Mouse (Mus musculus): ENCODE results near the gene Kat2b. TPM values are rescaled to one million over a fixed set of nuclear protein-coding genes. Genes with fewer than 3 reads are reported as not detected.

Kat2b gene
- polyA plus RNA-seq, 1 experiment, result 2.4 TPM

- Histone ChIP-seq H3K79me2 (ENCODE audit: control insufficient read depth, insufficient read depth) (no peaks in the 10 kb centered on the region), H3K79me3 (ENCODE audit: low read depth) (no peaks in the 10 kb centered on the region), H3K27me3 (ENCODE audit: control insufficient read depth, insufficient read depth, insufficient read length) (no peaks in the 10 kb centered on the region), H3K36me3 (ENCODE audit: control insufficient read depth, insufficient read depth) (no peaks in the 10 kb centered on the region), H3ac (ENCODE audit: control insufficient read depth, insufficient read length, low read depth) (no peak overlapping the region), H3K4me3 (ENCODE audit: insufficient read depth, poor library complexity, severe bottlenecking) (no peak overlapping the region)
- no peak for TF ChIP-seq USF1 (IDR thresholded peaks at IDR 0.05; ENCODE audit: low read depth)
- TF ChIP-seq FOSL1 (IDR thresholded peaks at IDR 0.05; ENCODE audit: insufficient read depth, low read length, poor library complexity, severe bottlenecking), result no peak
- TF ChIP-seq CEBPB (IDR thresholded peaks at IDR 0.05; ENCODE audit: low read depth), result no peak
- no peak for TF ChIP-seq CTCF (IDR thresholded peaks at IDR 0.05; ENCODE audit: control insufficient read depth, insufficient read depth, insufficient read length)
- TF ChIP-seq MYOD1 (IDR thresholded peaks at IDR 0.05; ENCODE audit: control insufficient read depth, insufficient read length, low read depth), result no peak
- TF ChIP-seq MAX (IDR thresholded peaks at IDR 0.05), result no peak
Measured at GRCm38 (mm10) chr17:53626160-53626559, 59.5 kb downstream of the Kat2b start.

GRCm38 (mm10) chr17:53627497-53627896 lies 60.8 kb downstream of the Kat2b start:
- TF ChIP-seq CTCF (IDR thresholded peaks at IDR 0.05; ENCODE audit: control insufficient read depth, insufficient read depth, insufficient read length) (no peak), USF1 (IDR thresholded peaks at IDR 0.05; ENCODE audit: low read depth) (no peak), FOSL1 (IDR thresholded peaks at IDR 0.05; ENCODE audit: insufficient read depth, low read length, poor library complexity, severe bottlenecking) (no peak), MYOD1 (IDR thresholded peaks at IDR 0.05; ENCODE audit: control insufficient read depth, insufficient read length, low read depth) (no peak), MAX (IDR thresholded peaks at IDR 0.05) (no peak)
- no peaks in the 10 kb centered on the region for H3K27me3 ChIP-seq (ENCODE audit: control insufficient read depth, insufficient read depth, insufficient read length)

GRCm38 (mm10) chr17:53628131-53628530 lies 61.5 kb downstream of the Kat2b start:
- Histone ChIP-seq H3K27me3 (ENCODE audit: control insufficient read depth, insufficient read depth, insufficient read length) (no peaks in the 10 kb centered on the region), H3ac (ENCODE audit: control insufficient read depth, insufficient read length, low read depth) (no peak overlapping the region), H3K79me2 (ENCODE audit: control insufficient read depth, insufficient read depth) (no peaks in the 10 kb centered on the region), H3K79me3 (ENCODE audit: low read depth) (no peaks in the 10 kb centered on the region), H3K36me3 (ENCODE audit: control insufficient read depth, insufficient read depth) (no peaks in the 10 kb centered on the region), H3K4me3 (ENCODE audit: insufficient read depth, poor library complexity, severe bottlenecking) (no peak overlapping the region)
- no peak for TF ChIP-seq USF1 (IDR thresholded peaks at IDR 0.05; ENCODE audit: low read depth)
- TF ChIP-seq MYOG (IDR thresholded peaks at IDR 0.05; ENCODE audit: control insufficient read depth, extremely low read depth, insufficient read length), result no peak
- TF ChIP-seq CEBPB (IDR thresholded peaks at IDR 0.05; ENCODE audit: low read depth), result no peak
- no peak for TF ChIP-seq MYOD1 (IDR thresholded peaks at IDR 0.05; ENCODE audit: control insufficient read depth, insufficient read length, low read depth)
- TF ChIP-seq CTCF (IDR thresholded peaks at IDR 0.05; ENCODE audit: control insufficient read depth, insufficient read depth, insufficient read length), result no peak
- no peak for TF ChIP-seq MAX (IDR thresholded peaks at IDR 0.05)

More at GRCm38 (mm10) chr17:53627497-53627896, 60.8 kb downstream of the Kat2b start:
- Histone ChIP-seq H3ac (ENCODE audit: control insufficient read depth, insufficient read length, low read depth) (no peak overlapping the region), H3K4me3 (ENCODE audit: insufficient read depth, poor library complexity, severe bottlenecking) (no peak overlapping the region), H3K36me3 (ENCODE audit: control insufficient read depth, insufficient read depth) (no peaks in the 10 kb centered on the region), H3K79me2 (ENCODE audit: control insufficient read depth, insufficient read depth) (no peaks in the 10 kb centered on the region), H3K79me3 (ENCODE audit: low read depth) (no peaks in the 10 kb centered on the region)

GRCm38 (mm10) chr17:53631344-53631743 lies 64.7 kb downstream of the Kat2b start:
- H3K79me3 ChIP-seq (ENCODE audit: low read depth), result no peaks in the 10 kb centered on the region
- TF ChIP-seq MYOD1 (IDR thresholded peaks at IDR 0.05; ENCODE audit: control insufficient read depth, insufficient read length, low read depth) (no peak), MYOG (IDR thresholded peaks at IDR 0.05; ENCODE audit: control insufficient read depth, extremely low read depth, insufficient read length) (no peak), MAX (IDR thresholded peaks at IDR 0.05) (no peak), FOSL1 (IDR thresholded peaks at IDR 0.05; ENCODE audit: insufficient read depth, low read length, poor library complexity, severe bottlenecking) (no peak), CTCF (IDR thresholded peaks at IDR 0.05; ENCODE audit: control insufficient read depth, insufficient read depth, insufficient read length) (no peak), CEBPB (IDR thresholded peaks at IDR 0.05; ENCODE audit: low read depth) (no peak), USF1 (IDR thresholded peaks at IDR 0.05; ENCODE audit: low read depth) (no peak)
- peaks cover 4% of the 10 kb centered on the region for H3K36me3 ChIP-seq (ENCODE audit: control insufficient read depth, insufficient read depth)
- H3ac ChIP-seq (ENCODE audit: control insufficient read depth, insufficient read length, low read depth), result no peak overlapping the region
- H3K4me3 ChIP-seq (ENCODE audit: insufficient read depth, poor library complexity, severe bottlenecking), result no peak overlapping the region
- H3K79me2 ChIP-seq (ENCODE audit: control insufficient read depth, insufficient read depth), result no peaks in the 10 kb centered on the region
- H3K27me3 ChIP-seq (ENCODE audit: control insufficient read depth, insufficient read depth, insufficient read length), result no peaks in the 10 kb centered on the region

- no peak for TF ChIP-seq CEBPB (IDR thresholded peaks at IDR 0.05; ENCODE audit: low read depth)
- TF ChIP-seq USF1 (IDR thresholded peaks at IDR 0.05; ENCODE audit: low read depth), result no peak
- no peak for TF ChIP-seq FOSL1 (IDR thresholded peaks at IDR 0.05; ENCODE audit: insufficient read depth, low read length, poor library complexity, severe bottlenecking)
- no peak for TF ChIP-seq MAX (IDR thresholded peaks at IDR 0.05)
- no peak for TF ChIP-seq MYOG (IDR thresholded peaks at IDR 0.05; ENCODE audit: control insufficient read depth, extremely low read depth, insufficient read length)
- Histone ChIP-seq H3K79me3 (ENCODE audit: low read depth) (no peaks in the 10 kb centered on the region), H3K79me2 (ENCODE audit: control insufficient read depth, insufficient read depth) (no peaks in the 10 kb centered on the region), H3K36me3 (ENCODE audit: control insufficient read depth, insufficient read depth) (peaks cover 4% of the 10 kb centered on the region), H3K4me3 (ENCODE audit: insufficient read depth, poor library complexity, severe bottlenecking) (no peak overlapping the region), H3K27me3 (ENCODE audit: control insufficient read depth, insufficient read depth, insufficient read length) (no peaks in the 10 kb centered on the region), H3ac (ENCODE audit: control insufficient read depth, insufficient read length, low read depth) (no peak overlapping the region)
Measured at GRCm38 (mm10) chr17:53643360-53643759, 76.7 kb downstream of the Kat2b start.

- Histone ChIP-seq H3K36me3 (ENCODE audit: control insufficient read depth, insufficient read depth) (peaks cover 5% of the 10 kb centered on the region), H3K79me3 (ENCODE audit: low read depth) (no peaks in the 10 kb centered on the region), H3K4me3 (ENCODE audit: insufficient read depth, poor library complexity, severe bottlenecking) (no peak overlapping the region), H3K27me3 (ENCODE audit: control insufficient read depth, insufficient read depth, insufficient read length) (no peaks in the 10 kb centered on the region), H3ac (ENCODE audit: control insufficient read depth, insufficient read length, low read depth) (no peak overlapping the region), H3K79me2 (ENCODE audit: control insufficient read depth, insufficient read depth) (no peaks in the 10 kb centered on the region)
- no peak for TF ChIP-seq FOSL1 (IDR thresholded peaks at IDR 0.05; ENCODE audit: insufficient read depth, low read length, poor library complexity, severe bottlenecking)
- TF ChIP-seq MAX (IDR thresholded peaks at IDR 0.05), result no peak
- TF ChIP-seq USF1 (IDR thresholded peaks at IDR 0.05; ENCODE audit: low read depth), result no peak
- TF ChIP-seq CTCF (IDR thresholded peaks at IDR 0.05; ENCODE audit: control insufficient read depth, insufficient read depth, insufficient read length), result no peak
- no peak for TF ChIP-seq MYOD1 (IDR thresholded peaks at IDR 0.05; ENCODE audit: control insufficient read depth, insufficient read length, low read depth)
- TF ChIP-seq MYOG (IDR thresholded peaks at IDR 0.05; ENCODE audit: control insufficient read depth, extremely low read depth, insufficient read length), result no peak
- no peak for TF ChIP-seq CEBPB (IDR thresholded peaks at IDR 0.05; ENCODE audit: low read depth)
Measured at GRCm38 (mm10) chr17:53650251-53650661, 83.6 kb downstream of the Kat2b start.

Data from C2C12 (cell line).